Mouse (Mus musculus): ENCODE data around the gene Nosip.

DNA sequence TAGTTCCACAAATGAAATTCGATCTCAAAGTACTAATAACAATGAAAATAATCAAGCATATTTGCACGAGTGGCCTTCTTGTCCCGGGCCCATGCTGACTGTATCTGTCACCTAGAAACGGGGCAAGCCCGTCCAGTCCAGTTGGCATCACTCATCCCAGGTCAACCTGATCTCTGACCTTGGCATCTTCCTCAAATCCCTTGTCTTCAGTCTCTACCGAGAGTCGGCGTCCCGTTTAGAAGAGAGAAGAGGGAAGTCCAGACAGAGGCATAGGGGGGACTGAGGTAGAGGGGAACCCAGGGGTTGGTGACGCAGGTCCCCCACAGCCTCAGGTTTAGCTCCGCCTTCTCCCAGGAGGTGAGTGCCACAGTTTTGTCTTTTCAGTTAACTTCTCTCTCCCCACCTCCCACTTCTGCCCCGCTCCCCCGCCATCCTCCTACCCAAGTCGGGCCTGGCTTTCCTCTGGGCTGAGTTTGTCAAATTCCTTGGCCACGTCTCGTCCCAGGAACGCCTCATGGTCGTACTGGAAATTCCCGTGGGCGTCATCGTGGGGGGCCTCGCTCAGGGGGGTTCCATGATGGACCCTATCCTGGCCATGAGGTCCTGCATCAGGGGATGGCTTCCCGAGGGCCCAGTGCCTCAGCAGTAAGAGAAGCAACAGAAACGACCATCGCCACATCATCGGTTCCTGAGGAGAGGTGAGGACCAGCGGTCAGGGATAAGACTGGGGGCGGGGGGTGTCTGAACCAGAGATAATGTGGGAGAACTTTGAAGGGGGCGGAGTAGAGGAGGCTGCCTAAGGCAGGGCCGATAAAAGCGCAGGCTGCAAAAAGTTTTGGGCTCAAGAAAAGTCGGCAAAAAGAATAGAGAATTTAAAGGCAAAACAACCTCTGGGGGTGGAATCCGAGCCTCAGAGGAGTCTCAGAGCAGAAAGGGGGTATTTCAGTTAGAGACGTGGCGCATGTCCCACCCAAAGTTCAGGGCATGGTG is 29.1 kb downstream of the Nosip start:
- TF ChIP-seq CTCF (IDR thresholded peaks at IDR 0.05; ENCODE audit: control insufficient read depth, insufficient read depth, insufficient replicate concordance, low read depth, low read length) (no peak), POLR2A (IDR thresholded peaks at IDR 0.05; ENCODE audit: control insufficient read depth, low read depth, low read length) (no peak)
